Mouse (Mus musculus) lung, postnatal 0 days (tissue): ENCODE data around the gene Hhipl2.

Source experiments
- CTCF ChIP-seq: IDR thresholded peaks from 2 replicates; pipeline ENCODE4 v1.5.1; 2016; ENCODE audit warnings: antibody characterized with exemption, mild to moderate bottlenecking
- EP300 ChIP-seq: IDR thresholded peaks from 2 replicates; pipeline ENCODE4 v1.6.1; 2016; ENCODE audit warnings: antibody characterized with exemption, mild to moderate bottlenecking, control low read depth

GRCm38 (mm10) chr1:183414081-183414727, 3.8 kb upstream of the Hhipl2 start:
- no peak for TF ChIP-seq CTCF
- TF ChIP-seq EP300 = no peak
